In the genomic region with DNA sequence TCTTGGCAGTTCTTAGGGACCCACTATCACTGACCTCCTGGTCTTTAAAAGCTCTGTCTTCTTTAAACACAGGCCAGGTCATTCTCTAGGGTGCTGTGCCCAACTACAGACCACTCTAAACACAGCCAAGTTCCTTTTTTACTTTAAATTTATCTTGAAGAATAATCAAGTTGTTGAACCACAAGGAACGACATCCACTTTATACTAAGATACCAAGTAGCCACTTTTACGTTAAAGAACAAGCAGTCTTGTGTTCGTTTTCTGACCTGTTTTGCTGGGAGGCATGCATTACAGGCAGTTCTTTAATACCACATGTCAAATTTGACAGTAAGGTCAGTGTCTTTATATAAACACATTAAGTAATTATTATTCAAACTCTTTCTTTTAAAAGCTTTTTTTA, we compare ENCODE assay signal across 34 mouse cellular contexts.
"Had no signal": no experiment of that assay in that cellular context is flagged by ENCODE, and none has a peak within 500 bp of the region (broad histone marks: within the 10 kb centered on the region; RNA-seq: fewer than 3 reads in every experiment).

No protein-coding gene starts in this region.

- H3K36me3 ChIP-seq: heart, embryonic 12.5 days; heart, embryonic 13.5 days; heart, embryonic 15.5 days; hindbrain, embryonic 10.5 days; hindbrain, embryonic 12.5 days; hindbrain, embryonic 13.5 days; hindbrain, embryonic 15.5 days; intestine, embryonic 15.5 days; kidney, embryonic 15.5 days had no signal

- H3K4me3 ChIP-seq: heart, embryonic 12.5 days; heart, embryonic 13.5 days; heart, embryonic 15.5 days; hindbrain, embryonic 10.5 days; hindbrain, embryonic 12.5 days; hindbrain, embryonic 13.5 days; hindbrain, embryonic 15.5 days; intestine, embryonic 15.5 days; kidney, embryonic 15.5 days; layer of hippocampus, adult 2 months; left cerebral cortex, adult 2 months had no signal

- H3K9me3 ChIP-seq: heart, embryonic 12.5 days; heart, embryonic 13.5 days; heart, embryonic 15.5 days; hindbrain, embryonic 10.5 days; hindbrain, embryonic 12.5 days; hindbrain, embryonic 13.5 days; hindbrain, embryonic 15.5 days; intestine, embryonic 15.5 days; kidney, embryonic 15.5 days had no signal

- H3K27ac ChIP-seq: heart, embryonic 13.5 days; heart, embryonic 15.5 days; hindbrain, embryonic 10.5 days; hindbrain, embryonic 12.5 days; hindbrain, embryonic 13.5 days; hindbrain, embryonic 14.5 days; hindbrain, embryonic 15.5 days; hindbrain, postnatal 0 days; intestine, embryonic 15.5 days; kidney, embryonic 15.5 days; kidney, postnatal 0 days; layer of hippocampus, adult 2 months; left cerebral cortex, adult 2 months had no signal

- H3K27me3 ChIP-seq: heart, embryonic 12.5 days; heart, embryonic 13.5 days; heart, embryonic 15.5 days; hindbrain, embryonic 12.5 days; hindbrain, embryonic 13.5 days; hindbrain, embryonic 15.5 days; intestine, embryonic 15.5 days; kidney, embryonic 15.5 days had no signal

- H3K4me1 ChIP-seq: heart, embryonic 12.5 days; heart, embryonic 13.5 days; heart, embryonic 15.5 days; hindbrain, embryonic 10.5 days; hindbrain, embryonic 12.5 days; hindbrain, embryonic 13.5 days; hindbrain, embryonic 15.5 days; intestine, embryonic 15.5 days; kidney, embryonic 15.5 days had no signal

- DNase-seq: heart, postnatal 10 days; heart, postnatal 14 days; heart, postnatal 36 days; heart, postnatal 4 days; kidney, adult 11 months; kidney, adult 18-20 months; kidney, adult 2 months; kidney, adult 8-10 months; kidney, adult 9 months; kidney, postnatal 10 days; kidney, postnatal 14 days; kidney, postnatal 25 days; kidney, postnatal 36 days; kidney, postnatal 4 days; layer of hippocampus, adult 9-11 months; layer of hippocampus, postnatal 36 days had no signal

- ATAC-seq: hindbrain, embryonic 16.5 days; hindbrain, postnatal 0 days; inflammation-experienced regulatory T-cells, adult 6 months; intestine, embryonic 15.5 days; intestine, embryonic 16.5 days; intestine, postnatal 0 days had no signal

- H3K9ac ChIP-seq: heart, embryonic 12.5 days; heart, embryonic 13.5 days; heart, embryonic 15.5 days; hindbrain, embryonic 12.5 days; hindbrain, embryonic 13.5 days; hindbrain, embryonic 14.5 days; hindbrain, embryonic 15.5 days; intestine, embryonic 15.5 days; kidney, embryonic 15.5 days had no signal
